Mouse (Mus musculus) testis, adult 2 months (tissue): ENCODE measurements at regions not wholly inside any gene's neighbourhood (a gene's known extent, or its start where the extent isn't known, plus 50 kb on each side); places are given as distances from the start of the nearest gene placed in this dataset.

Source experiments
- H3K27ac ChIP-seq: fragments of 200-500 bp; 2 replicates; pipeline ENCODE4 v1.5.1; 2012; ENCODE audit warnings: low read depth, low read length; ENCODE audit not compliant: control insufficient read depth, insufficient read depth
- H3K27me3 ChIP-seq: fragments of 200-500 bp; 2 replicates; pipeline ENCODE4 v1.6.1; 2012; ENCODE audit warnings: mild to moderate bottlenecking, low read length, moderate library complexity; ENCODE audit not compliant: control insufficient read depth, insufficient read depth
- H3K36me3 ChIP-seq: fragments of 200-500 bp; 2 replicates; pipeline ENCODE4 v1.6.1; 2012; ENCODE audit warnings: mild to moderate bottlenecking, low read length; ENCODE audit not compliant: control insufficient read depth, insufficient read depth
- H3K4me1 ChIP-seq: fragments of 200-500 bp; 2 replicates; pipeline ENCODE4 v1.6.1; 2012; ENCODE audit warnings: low read length; ENCODE audit not compliant: control insufficient read depth, insufficient read depth
- H3K4me3 ChIP-seq: fragments of 200-500 bp; 2 replicates; pipeline ENCODE4 v1.5.1; 2012; ENCODE audit warnings: low read depth, mild to moderate bottlenecking, low read length, moderate library complexity, mixed read lengths; ENCODE audit not compliant: control insufficient read depth
- CTCF ChIP-seq: fragments of 200-500 bp; IDR thresholded peaks from 2 replicates; pipeline ENCODE4 v1.5.1; 2012; ENCODE audit warnings: low read depth, mild to moderate bottlenecking, inconsistent platforms, low read length, moderate library complexity; ENCODE audit not compliant: control insufficient read depth, insufficient read depth, insufficient replicate concordance
- POLR2A ChIP-seq: fragments of 200-500 bp; IDR thresholded peaks from 2 replicates; pipeline ENCODE4 v1.6.1; 2012; ENCODE audit warnings: low read depth, mild to moderate bottlenecking, inconsistent platforms, low read length, moderate library complexity; ENCODE audit not compliant: control insufficient read depth

DNA sequence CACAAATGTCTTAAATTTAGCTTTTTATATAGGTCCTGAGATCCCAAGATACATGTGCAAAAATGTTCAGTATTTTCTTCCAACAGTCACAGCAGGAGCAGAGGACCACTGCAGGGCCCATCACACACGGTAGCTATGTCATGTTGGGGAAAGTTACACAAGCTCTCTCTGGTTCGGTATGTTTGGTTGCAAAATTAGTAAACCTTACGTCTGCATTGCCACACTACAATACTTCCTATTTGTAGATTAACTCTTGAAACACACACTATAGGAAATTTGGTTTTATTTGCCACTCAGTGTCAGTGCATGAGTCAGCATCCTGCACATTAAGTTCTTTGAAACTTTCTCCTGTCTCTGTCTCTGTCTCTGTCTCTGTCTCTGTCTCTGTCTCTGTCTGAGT lies 82.0 kb downstream of the Cth start:
- TF ChIP-seq POLR2A: no peak
- TF ChIP-seq CTCF: no peak
- Histone ChIP-seq H3K27ac (no peak overlapping the region), H3K4me3 (no peak overlapping the region), H3K36me3 (no peaks in the 10 kb centered on the region), H3K27me3 (no peaks in the 10 kb centered on the region), H3K4me1 (no peaks in the 10 kb centered on the region)

DNA sequence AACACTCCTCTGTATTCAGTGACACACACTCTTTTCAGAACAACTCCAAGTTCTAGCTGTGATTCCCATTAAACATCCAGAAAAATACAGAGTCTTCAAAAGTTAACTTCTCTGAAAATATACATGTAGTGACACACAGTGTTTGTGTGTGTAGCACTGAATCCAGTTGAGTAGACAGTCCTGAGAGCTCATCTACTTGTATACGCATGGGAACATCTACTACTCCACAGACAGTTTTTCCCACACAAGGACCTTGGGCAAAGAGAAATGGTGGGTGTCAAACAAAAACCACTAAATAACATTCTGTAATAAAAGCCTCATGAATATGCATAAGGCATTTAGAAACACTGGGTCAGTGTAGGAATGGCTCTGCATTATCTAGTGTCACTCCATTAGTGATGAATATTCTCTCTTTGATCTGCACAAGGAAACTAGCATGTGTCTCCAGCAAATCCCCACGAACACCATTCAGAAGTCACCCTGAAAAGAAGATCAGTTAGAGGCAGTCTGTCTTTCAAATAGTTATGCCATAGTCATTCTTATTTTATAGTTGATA lies 83.6 kb downstream of the Cth start:
- H3K4me3 ChIP-seq: no peak overlapping the region
- H3K4me1 ChIP-seq: no peaks in the 10 kb centered on the region
- H3K36me3 ChIP-seq: no peaks in the 10 kb centered on the region
- no peak overlapping the region for H3K27ac ChIP-seq
- no peaks in the 10 kb centered on the region for H3K27me3 ChIP-seq
- no peak for TF ChIP-seq CTCF
- TF ChIP-seq POLR2A: no peak

DNA sequence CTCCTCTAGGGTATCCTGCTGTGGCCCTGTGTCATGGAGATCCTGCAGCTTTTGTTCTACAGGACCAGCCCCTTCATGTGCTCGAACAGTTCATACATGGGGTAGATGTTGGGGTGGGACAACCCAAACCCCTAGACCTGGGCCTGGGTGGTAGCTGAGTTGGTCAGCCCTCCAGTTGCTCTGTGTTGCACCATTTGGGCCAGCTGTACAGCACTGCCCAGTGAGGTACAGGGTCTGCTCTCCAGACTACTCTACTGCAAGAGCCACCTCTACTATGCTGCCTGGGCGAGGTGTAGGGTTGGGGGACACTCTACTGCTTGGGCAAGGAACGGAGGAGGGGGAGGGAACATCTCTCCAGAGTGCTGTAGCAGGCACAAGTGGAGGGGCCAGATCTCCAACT lies 120.6 kb downstream of the Cth start:
- TF ChIP-seq POLR2A: no peak
- no peak for TF ChIP-seq CTCF
- no peak overlapping the region for H3K4me3 ChIP-seq
- no peaks in the 10 kb centered on the region for H3K27me3 ChIP-seq
- H3K27ac ChIP-seq: no peak overlapping the region
- H3K36me3 ChIP-seq: no peaks in the 10 kb centered on the region
- H3K4me1 ChIP-seq: no peaks in the 10 kb centered on the region

DNA sequence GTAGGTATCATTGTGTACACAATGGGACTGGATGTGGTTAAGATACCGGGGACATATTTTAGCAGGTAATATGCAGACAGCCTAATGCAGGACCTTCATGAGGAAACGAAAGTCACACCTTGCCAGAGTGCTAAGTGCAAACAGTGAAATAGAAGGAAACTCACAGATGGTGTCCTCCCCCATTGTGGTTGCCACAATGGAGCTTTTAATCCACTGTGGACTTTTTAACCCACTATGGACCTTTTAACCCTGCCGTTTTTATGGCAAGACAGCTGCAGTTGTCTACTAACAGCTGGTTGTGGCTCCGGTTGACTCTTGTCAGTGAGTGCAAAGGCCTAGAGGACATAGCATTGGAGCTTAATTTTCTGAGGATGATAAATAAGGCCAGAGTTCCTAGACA lies 121.5 kb downstream of the Cth start:
- H3K4me1 ChIP-seq: no peaks in the 10 kb centered on the region
- TF ChIP-seq POLR2A: no peak
- no peak for TF ChIP-seq CTCF
- H3K4me3 ChIP-seq: no peak overlapping the region
- no peaks in the 10 kb centered on the region for H3K27me3 ChIP-seq
- no peaks in the 10 kb centered on the region for H3K36me3 ChIP-seq
- H3K27ac ChIP-seq: no peak overlapping the region

DNA sequence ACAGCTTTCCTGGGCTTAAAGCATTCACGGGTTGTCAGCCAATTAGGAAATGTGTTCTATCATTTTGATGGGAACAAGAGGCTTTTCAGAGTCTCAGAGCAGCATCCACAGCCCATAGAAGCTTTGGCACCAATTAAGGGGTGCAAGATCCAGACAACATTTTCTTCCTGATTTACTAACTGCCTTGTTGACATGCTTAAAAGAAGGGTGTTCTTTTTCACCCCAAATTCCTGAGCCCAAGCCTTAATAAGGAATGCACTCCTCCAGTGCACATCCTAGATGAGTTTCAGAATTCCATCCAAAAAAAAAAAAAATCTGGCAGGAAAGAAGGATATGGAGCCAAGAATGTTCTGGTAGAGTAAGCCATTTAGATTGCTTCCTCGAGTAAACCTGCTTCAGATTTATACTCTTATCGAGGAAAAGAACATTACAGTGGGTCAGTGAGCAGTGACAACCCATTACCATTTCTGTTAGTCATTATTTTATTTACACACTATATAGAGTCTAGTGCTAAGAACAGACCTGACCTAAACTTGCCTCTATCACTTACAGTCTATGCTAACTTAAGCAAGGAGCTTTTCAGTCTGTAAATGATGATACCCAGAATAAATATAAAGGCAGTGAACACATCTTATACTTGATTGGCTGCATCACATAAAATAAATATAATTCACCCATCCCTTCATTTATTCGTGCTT lies 137.2 kb downstream of the Cth start:
- no peaks in the 10 kb centered on the region for H3K36me3 ChIP-seq
- TF ChIP-seq CTCF (no peak), POLR2A (no peak)
- no peak overlapping the region for H3K4me3 ChIP-seq

DNA sequence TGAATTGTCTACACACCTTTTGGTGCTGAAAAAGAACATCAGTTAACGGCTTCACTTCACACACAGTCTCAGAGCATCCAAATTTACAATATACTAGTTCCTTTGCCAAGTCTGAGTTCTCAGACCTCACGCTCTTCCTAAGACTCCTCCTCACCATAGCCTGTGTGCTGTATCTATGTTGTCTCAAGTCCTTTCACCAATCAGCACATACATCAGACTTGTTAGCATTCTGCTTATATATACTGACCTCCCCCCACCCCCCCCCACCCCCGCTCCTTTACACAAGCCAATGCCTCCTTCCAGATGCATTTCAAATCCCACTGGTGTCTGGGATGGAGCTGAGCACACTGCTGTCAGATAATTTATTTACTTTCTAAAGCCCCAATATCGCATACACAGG lies 143.8 kb downstream of the Cth start:
- no peak overlapping the region for H3K4me3 ChIP-seq
- H3K27me3 ChIP-seq: no peaks in the 10 kb centered on the region
- no peak overlapping the region for H3K27ac ChIP-seq
- no peaks in the 10 kb centered on the region for H3K4me1 ChIP-seq
- H3K36me3 ChIP-seq: no peaks in the 10 kb centered on the region
- TF ChIP-seq CTCF (no peak), POLR2A (no peak)

More for the DNA sequence above, 137.2 kb downstream of the Cth start:
- Histone ChIP-seq H3K27ac (no peak overlapping the region), H3K4me1 (no peaks in the 10 kb centered on the region), H3K27me3 (no peaks in the 10 kb centered on the region)

DNA sequence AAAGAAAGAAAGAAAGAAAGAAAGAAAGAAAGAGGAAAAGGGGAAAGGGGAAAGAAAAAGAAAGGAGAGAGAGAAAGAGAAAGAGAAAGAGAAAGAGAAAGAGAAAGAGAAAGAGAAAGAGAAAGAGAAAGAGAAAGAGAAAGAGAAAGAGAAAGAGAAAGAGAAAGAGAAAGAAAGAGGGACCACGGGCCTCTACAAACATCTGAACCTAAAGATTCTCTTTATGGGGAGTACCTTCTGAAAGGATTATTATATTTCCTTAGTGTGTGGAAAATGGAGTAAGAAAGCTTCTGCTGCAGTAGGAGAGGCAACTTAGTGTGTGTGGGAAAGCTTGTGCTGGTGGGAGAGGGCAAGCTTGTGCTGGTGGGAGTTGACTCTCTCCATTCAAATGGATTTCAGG lies 147.1 kb downstream of the Cth start:
- Histone ChIP-seq H3K36me3 (no peaks in the 10 kb centered on the region), H3K4me1 (no peaks in the 10 kb centered on the region), H3K4me3 (no peak overlapping the region), H3K27ac (no peak overlapping the region), H3K27me3 (no peaks in the 10 kb centered on the region)
- TF ChIP-seq POLR2A (no peak), CTCF (no peak)
